Mouse (Mus musculus) cortical plate, adult 2 months (tissue): Measurements from ENCODE around the gene Eif5a. TPM values are rescaled to one million over a fixed set of nuclear protein-coding genes. Genes with fewer than 3 reads are reported as not detected.

ENCODE experiments used
- H3K27ac ChIP-seq: fragments of 200-500 bp; 2 replicates; pipeline ENCODE4 v1.5.1; 2012; ENCODE audit warnings: low read length, control low read depth, inconsistent platforms; ENCODE audit not compliant: insufficient read depth
- H3K4me1 ChIP-seq: fragments of 200-500 bp; 2 replicates; pipeline ENCODE4 v1.6.1; 2011; ENCODE audit warnings: low read length; ENCODE audit not compliant: control insufficient read depth, insufficient read depth
- H3K4me3 ChIP-seq: fragments of 200-500 bp; 2 replicates; pipeline ENCODE4 v1.5.1; 2011; ENCODE audit warnings: mild to moderate bottlenecking, low read length, control low read depth; ENCODE audit not compliant: insufficient read depth
- CTCF ChIP-seq: fragments of 200-500 bp; IDR thresholded peaks from 2 replicates; pipeline ENCODE4 v1.5.1; 2011; ENCODE audit warnings: mild to moderate bottlenecking, control low read depth, low read length; ENCODE audit not compliant: insufficient read depth; ENCODE audit errors: extremely low read depth
- POLR2A ChIP-seq: fragments of 200-500 bp; IDR thresholded peaks from 2 replicates; pipeline ENCODE4 v1.6.1; 2011; ENCODE audit warnings: mild to moderate bottlenecking, low read length, control low read depth; ENCODE audit not compliant: insufficient read depth; ENCODE audit errors: extremely low read depth
- polyA plus RNA-seq: library from polyadenylated mRNA; depleted of rRNA; stranded (reverse); fragments of >200 nt; gene quantifications from 2 replicates; pipeline ENCODE4 v1.2.3, GENCODE M21; 2012

Eif5a gene
- polyA plus RNA-seq, 1 experiment = 581 TPM

DNA sequence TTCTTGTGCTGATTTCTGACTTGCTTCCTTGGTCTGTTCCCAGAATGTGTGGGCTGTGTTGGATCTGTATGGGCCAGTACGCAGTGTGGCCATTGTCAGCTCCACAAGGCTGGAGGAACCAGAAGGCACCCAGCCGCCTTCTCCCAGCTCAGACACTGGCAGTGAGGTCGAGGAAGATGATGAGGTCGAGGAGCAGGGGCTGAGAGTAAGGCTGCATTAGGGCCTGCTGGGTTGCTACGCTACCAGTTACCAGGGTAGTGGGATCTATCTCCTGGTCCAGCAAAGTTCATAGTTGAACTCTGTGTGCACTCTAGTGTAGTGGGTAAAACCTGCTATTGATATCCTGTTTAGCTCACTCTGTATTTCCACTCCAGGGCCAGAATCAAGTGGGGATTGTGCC, 12.6 kb downstream of the Eif5a start:
- Histone ChIP-seq H3K4me3 (no peak overlapping the region), H3K4me1 (no peaks in the 10 kb centered on the region), H3K27ac (no peak overlapping the region)
- TF ChIP-seq POLR2A = no peak
- no peak for TF ChIP-seq CTCF

DNA sequence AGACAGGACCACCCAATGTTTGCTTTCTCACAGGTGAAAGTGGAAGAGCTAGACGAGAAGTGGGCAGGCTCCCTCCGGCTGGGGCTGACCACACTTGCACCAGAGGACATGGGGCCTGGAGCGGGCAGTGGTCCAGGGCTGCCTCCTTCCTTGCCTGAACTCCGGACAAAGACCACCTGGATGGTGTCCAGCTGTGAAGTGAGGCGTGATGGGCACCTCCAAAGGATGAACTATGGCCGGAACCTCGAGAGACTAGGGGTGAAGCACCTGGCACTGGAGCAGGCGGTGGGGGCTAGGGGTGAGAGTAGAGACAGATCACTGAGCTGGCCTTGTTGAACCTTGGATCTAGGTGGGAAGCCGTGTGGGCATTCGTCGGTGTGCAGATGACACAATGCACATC, 13.1 kb downstream of the Eif5a start:
- no peak overlapping the region for H3K27ac ChIP-seq
- TF ChIP-seq CTCF = no peak
- no peak for TF ChIP-seq POLR2A
- no peak overlapping the region for H3K4me3 ChIP-seq
- H3K4me1 ChIP-seq = no peaks in the 10 kb centered on the region

DNA sequence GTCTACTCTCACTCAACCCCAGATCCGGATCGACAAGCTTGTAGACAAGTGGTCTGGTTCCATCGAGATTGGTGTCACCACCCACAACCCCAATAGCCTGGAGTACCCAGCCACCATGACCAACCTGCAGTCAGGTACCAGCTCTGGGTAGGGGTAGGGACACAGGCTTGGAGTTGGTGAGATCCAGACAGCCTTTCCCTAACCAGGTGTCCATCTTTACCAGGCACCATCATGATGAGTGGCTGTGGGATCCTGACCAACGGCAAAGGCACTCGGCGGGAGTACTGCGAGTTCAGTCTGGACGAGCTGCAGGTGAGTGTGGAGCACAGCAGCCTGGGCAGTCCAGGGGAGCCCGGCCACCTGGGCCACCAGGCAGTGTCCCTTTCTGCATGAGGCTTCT, 17.4 kb downstream of the Eif5a start:
- Histone ChIP-seq H3K4me1 (0 out of 2 replicates have a peak, but pooled peaks cover 4% of the 10 kb centered on the region), H3K27ac (no peak overlapping the region), H3K4me3 (no peak overlapping the region)
- TF ChIP-seq POLR2A = no peak
- TF ChIP-seq CTCF = no peak

DNA sequence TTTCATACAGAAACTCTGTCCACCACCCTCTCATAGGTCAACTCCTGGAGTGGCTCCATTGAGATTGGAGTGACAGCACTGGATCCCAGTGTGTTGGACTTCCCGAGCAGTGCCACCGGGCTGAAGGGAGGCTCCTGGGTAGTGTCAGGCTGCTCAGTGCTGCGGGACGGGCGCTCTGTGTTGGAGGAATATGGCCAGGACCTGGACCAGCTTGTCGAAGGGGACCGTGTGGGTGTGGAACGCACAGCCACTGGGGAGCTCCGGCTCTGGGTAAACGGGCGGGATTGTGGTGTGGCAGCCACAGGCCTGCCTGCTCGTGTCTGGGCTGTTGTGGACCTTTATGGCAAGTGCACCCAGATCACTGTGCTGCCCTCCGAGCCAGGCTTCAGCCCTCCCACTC, 18.8 kb downstream of the Eif5a start:
- TF ChIP-seq POLR2A (no peak), CTCF (no peak)
- Histone ChIP-seq H3K4me1 (0 out of 2 replicates have a peak, but pooled peaks cover 4% of the 10 kb centered on the region), H3K27ac (no peak overlapping the region), H3K4me3 (0 out of 2 replicates have a peak overlapping the region, but pooled peaks have one; percentile 69)

DNA sequence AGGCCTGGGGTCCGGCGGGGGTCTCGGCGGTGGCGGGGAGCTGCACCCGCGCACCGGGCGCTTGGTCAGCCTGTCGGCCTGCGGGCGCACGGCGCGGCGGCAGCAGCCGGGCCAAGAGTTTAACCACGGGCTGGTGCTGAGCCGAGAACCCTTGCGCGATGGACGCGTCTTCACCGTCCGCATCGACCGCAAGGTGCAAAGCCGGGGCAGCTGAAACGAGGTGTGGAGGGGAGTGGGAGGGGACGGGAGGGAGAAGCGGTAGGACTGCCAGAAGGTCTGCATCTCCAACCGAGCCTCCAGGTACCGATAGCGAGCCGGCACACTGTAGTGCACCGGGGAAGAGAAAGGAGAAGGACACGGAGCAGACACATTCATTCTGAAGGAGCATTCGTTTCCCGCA, 19.8 kb downstream of the Eif5a start:
- TF ChIP-seq CTCF (no peak), POLR2A (no peak)
- no peak overlapping the region for H3K27ac ChIP-seq
- H3K4me1 ChIP-seq = 0 out of 2 replicates have a peak, but pooled peaks cover 4% of the 10 kb centered on the region
- H3K4me3 ChIP-seq = peak overlapping the region; percentile 69

DNA sequence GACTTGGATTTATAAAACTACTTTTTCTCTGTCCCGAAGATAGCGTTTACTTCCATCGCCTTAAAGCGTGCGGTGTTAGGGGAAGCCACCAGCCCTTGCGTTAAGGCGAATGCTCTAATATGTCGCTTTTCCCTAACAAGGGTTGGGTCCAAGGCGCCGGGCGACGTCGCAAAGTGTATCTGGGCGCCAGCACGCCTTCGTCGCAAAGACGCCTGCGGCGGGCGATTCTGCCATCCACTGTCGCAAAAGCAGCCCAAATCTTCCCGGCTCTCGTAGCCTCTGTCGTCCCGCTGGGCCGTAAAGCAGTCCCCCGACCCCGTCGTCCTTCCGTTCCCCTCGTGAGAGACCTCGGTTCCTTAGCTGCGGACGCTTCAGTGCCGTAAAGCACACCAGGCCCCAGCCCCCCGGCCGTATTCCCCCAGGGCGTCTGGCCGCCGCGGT, 20.3 kb downstream of the Eif5a start:
- TF ChIP-seq POLR2A (peak; percentile 67), CTCF (no peak)
- Histone ChIP-seq H3K4me3 (peak overlapping the region; percentile 69), H3K27ac (peak overlapping the region; percentile 81), H3K4me1 (0 out of 2 replicates have a peak, but pooled peaks cover 4% of the 10 kb centered on the region)

DNA sequence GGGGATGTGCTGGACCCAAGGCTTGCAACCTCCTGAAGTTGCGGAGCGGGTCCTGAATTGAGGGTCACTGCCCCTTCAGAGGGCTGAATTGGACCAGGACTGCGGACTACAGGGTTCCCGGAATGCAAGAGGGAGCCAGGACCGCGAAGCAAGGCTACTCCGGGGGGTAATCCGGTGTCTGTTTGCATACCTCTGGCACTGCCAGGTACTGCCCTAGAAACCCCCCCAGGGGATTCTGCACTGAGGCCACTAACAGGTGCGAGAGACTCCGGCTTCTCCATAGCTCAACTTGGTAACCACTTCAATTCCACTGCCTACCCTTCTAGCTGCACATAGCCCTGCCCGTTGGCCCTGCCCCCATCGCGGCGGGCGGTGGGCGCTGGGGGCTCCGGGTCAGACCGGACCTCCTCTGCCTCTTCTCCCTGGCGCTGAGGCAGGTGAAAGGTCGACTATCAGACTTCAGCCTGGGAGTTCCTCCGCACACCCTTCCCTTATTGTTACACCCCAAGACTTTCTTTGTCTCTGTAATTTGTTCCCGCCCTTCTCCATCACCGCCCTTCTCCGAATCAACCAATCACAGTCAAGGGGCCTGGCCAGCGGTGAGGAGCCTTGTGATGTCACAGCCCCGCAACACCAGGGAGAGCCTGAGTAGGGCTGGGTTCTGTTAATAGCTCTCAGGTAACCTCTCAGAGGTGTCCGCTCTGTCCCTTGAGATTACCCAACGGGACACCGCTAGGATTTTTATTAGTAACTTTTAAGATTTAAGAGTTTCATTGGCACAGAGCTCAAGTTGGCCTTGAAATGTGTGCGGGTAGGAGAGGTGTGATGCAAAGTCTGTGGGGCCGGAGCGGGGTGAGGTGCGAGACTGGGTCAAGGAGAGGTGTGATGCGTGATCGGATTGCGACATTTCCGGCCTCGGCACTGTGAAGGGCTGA, 21.0 kb downstream of the Eif5a start, which contains the start of the genes 2810408A11Rik and Neurl4:
2810408A11Rik (minus strand) TSS at position 517 of the 935 bp plus-strand sequence.
Neurl4 (plus strand) TSS at position 602 of the 935 bp plus-strand sequence.
- Histone ChIP-seq H3K4me1 (0 out of 2 replicates have a peak, but pooled peaks cover 4% of the 10 kb centered on the region), H3K27ac (peak within 1 kb of the TSS; percentile 81), H3K4me3 (peak within 1 kb of the TSS; percentile 69)
- TF ChIP-seq POLR2A = peak; percentile 92
- TF ChIP-seq CTCF = no peak

DNA sequence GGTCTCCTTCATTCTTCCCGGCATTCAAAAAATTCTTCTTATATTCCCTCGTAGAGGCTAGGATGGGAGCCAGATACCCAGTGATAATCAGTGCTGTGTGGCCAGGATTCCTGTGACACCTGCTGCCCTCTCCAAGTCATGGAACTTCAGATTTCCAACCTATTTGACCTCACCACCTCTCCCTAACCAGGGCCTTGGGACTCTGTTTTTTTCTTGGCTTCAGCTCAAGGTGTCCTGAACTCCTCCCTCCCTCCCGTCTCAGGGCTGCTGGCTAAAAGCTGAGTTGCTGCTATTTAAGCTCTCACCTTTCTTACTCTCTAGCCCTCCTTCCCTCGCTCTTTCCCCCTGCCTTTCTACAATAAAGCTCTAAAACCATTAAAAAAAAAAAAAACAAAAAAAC, 21.9 kb downstream of the Eif5a start:
- 0 out of 2 replicates have a peak, but pooled peaks cover 4% of the 10 kb centered on the region for H3K4me1 ChIP-seq
- no peak overlapping the region for H3K4me3 ChIP-seq
- no peak overlapping the region for H3K27ac ChIP-seq
- TF ChIP-seq CTCF = no peak
- no peak for TF ChIP-seq POLR2A

DNA sequence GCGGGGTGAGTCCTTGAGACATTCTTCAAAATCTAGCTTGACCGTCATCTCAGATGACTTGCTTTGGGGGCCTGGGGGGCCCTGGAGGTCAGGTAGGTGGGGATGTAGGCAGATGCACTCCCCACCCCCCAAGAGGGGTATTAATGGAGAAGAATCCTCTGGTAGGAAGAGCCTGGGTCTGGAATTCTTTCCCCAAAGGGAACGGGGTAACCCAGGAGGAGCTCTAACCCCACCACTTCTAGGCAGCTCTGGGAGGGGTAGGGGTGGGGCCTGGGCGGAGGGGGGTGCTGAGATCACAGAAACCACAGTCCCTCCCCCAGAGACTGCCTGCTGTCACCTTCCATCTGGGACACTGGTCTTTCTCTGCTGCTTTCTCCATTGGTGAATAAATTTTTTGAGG, 26.5 kb downstream of the Eif5a start, which contains the start of gene Acap1:
Acap1 (minus strand) TSS at position 249 of the 400 bp plus-strand sequence.
- H3K27ac ChIP-seq = no peak within 1 kb of the TSS
- no peak within 1 kb of the TSS for H3K4me3 ChIP-seq
- no peaks in the 10 kb centered on the region for H3K4me1 ChIP-seq
- TF ChIP-seq POLR2A (no peak), CTCF (no peak)
